Mouse (Mus musculus): ENCODE measurements around the gene Cldn6. TPM values are rescaled to one million over a fixed set of nuclear protein-coding genes. Genes with fewer than 3 reads are reported as not detected.
A peak's percentile ranks its signal among the peaks of the same experiment; 100 is the strongest.

Cldn6 gene
- total RNA-seq (2012; rRNA removed): not detected in 2 replicates
- polyA plus RNA-seq (2012; ENCODE audit: insufficient read depth in 1 of 2, insufficient read length in 2 of 2, low read depth in 1 of 2, low replicate concordance in 2 of 2, missing spikeins in 1 of 2): not detected

DNA sequence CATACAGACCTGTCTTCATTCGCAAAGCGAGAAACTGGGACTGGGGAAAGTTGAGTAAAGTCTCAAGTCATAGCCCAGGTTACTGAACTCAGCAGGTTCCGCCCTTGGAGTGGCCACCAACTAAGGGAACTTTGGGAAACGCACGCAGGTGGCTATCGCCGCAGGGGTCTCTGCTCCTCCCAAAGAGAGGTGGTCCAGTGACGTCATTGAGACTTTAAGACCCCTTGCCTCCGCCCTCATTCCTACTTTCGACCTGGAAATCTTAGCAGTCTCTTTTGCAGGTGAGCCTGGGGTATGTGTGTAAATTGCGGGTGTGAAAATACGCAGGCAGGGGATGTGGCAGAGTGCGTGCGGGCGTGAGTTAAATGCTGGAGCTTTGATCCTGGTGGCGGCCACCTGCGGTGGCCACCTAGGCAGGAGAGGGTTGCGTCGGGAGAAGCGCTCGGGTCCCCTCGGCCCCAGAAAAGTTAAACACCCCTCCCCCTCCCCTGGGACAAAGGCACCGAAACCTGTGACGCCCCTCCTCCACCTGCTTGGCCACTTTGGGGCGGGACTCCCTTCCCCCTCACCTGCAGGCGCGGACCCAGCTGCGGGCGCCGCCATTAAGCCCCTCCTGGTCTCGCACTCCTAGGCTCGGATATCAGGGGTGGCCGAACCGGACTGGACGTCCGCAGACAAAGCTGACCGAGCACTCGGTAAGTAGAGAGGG, at the start of gene Cldn6:
Cldn6 (plus strand) TSS at position 123 of the 709 bp plus-strand sequence.
- Histone ChIP-seq H3K4me1 (ENCODE audit: control insufficient read depth in 1 of 2, insufficient read depth in 2 of 2, low read length in 2 of 2) (peaks cover 0 to 30% of the 10 kb centered on the region in 2 experiments; a peak in 3 of 4 replicates), H3K27ac (ENCODE audit: control insufficient read depth, low read depth, low read length) (no peak within 1 kb of the TSS), H3K27me3 (ENCODE audit: control insufficient read depth in 1 of 2, insufficient read depth in 2 of 2, low read length in 2 of 2) (no peaks in the 10 kb centered on the region), H3K9ac (ENCODE audit: control insufficient read depth, low read depth, low read length, poor library complexity, severe bottlenecking) (peak within 1 kb of the TSS; percentile 41), H3K79me2 (ENCODE audit: control insufficient read depth, insufficient read depth, low read length, poor library complexity) (peaks cover 9% of the 10 kb centered on the region), H3K4me3 (ENCODE audit: control insufficient read depth in 1 of 2, insufficient read depth in 1 of 2, low read depth in 2 of 2, low read length in 2 of 2) (peak within 1 kb of the TSS; percentile 33 to 50; a peak in 2 of 4 replicates), H3K36me3 (ENCODE audit: control insufficient read depth in 1 of 2, insufficient read depth in 2 of 2, low read length in 2 of 2) (peaks cover 0 to 19% of the 10 kb centered on the region in 2 experiments; a peak in 2 of 4 replicates), H3K9me3 (replicated peaks; ENCODE audit: insufficient read depth, low read length) (no peaks in the 10 kb centered on the region)
- no peak for TF ChIP-seq ZC3H11A (IDR thresholded peaks at IDR 0.05; ENCODE audit: low read depth, low read length)
- TF ChIP-seq EP300 (IDR thresholded peaks at IDR 0.05; ENCODE audit: low read depth in 1 of 2, low read length in 2 of 2): no peak
- no peak for TF ChIP-seq USF2 (IDR thresholded peaks at IDR 0.05; ENCODE audit: borderline replicate concordance in 1 of 2, insufficient read depth in 1 of 2, low read depth in 1 of 2, low read length in 2 of 2)
- no peak for TF ChIP-seq ETS1 (IDR thresholded peaks at IDR 0.05; ENCODE audit: low read depth, low read length)
- no peak for TF ChIP-seq MAFK (IDR thresholded peaks at IDR 0.05; ENCODE audit: borderline replicate concordance, low read depth, low read length)
- TF ChIP-seq ZKSCAN1 (IDR thresholded peaks at IDR 0.05; ENCODE audit: low read depth, low read length): no peak
- no peak for TF ChIP-seq GATA1 (IDR thresholded peaks at IDR 0.05; ENCODE audit: low read depth, low read length)
- TF ChIP-seq E2F4 (IDR thresholded peaks at IDR 0.05; ENCODE audit: borderline replicate concordance, low read depth, low read length): no peak
- TF ChIP-seq POLR2AphosphoS5 (IDR thresholded peaks at IDR 0.05; ENCODE audit: borderline replicate concordance, low read depth, low read length): no peak
- no peak for TF ChIP-seq TAL1 (IDR thresholded peaks at IDR 0.05; ENCODE audit: low read length)
- TF ChIP-seq RAD21 (IDR thresholded peaks at IDR 0.05; ENCODE audit: low read depth, low read length): no peak
- TF ChIP-seq RCOR1 (IDR thresholded peaks at IDR 0.05; ENCODE audit: low read depth, low read length): no peak
- TF ChIP-seq USF1 (IDR thresholded peaks at IDR 0.05; ENCODE audit: low read depth, low read length): no peak
- no peak for DNase-seq (ENCODE audit: low read depth, low spot score)

DNA sequence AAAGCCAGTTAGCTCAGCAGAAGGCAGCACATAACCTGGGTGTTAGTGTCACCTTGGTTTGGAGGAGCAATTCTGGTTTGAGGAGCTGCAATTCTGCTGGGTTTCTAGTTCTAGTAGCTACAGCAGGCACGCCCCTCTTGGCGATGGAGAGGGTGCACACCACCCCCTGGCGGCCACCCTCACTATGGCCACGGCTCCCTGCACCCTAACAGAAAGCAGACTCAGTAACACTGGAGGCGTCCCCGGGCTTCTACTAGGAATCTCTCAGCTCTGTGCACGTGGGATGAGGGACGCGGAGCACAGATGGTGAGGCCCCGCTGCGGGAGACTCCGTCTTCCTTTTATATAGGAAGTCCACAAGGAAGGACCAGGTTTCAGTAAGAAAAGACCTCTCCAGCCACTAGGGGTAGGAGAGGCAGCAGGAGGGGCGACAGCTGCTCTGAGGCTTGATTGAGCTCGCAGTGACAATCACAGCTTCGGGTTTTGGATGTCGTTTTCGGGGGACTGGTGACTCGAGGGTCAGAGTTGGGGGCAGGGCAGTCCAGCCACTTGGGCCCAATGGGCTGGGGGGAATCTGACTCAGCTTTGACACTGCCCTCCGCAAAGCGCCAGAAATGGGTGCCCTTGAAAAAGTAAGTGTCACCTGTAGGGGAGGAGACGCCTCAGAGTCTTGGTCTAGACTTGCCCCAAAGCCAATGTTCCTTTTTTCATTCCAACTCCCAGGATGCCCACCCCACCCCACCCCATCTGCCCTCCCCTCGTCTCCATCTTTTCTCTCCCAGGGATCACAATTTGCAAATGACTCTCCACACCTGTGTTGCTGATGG, 48.6 kb upstream of the Cldn6 start:
- peak; percentile 69 for DNase-seq (ENCODE audit: low read depth, low spot score)
- H3K4me1 ChIP-seq (ENCODE audit: control insufficient read depth in 1 of 2, insufficient read depth in 2 of 2, low read length in 2 of 2): no peaks in the 10 kb centered on the region
- TF ChIP-seq ZC3H11A (IDR thresholded peaks at IDR 0.05; ENCODE audit: low read depth, low read length) (peak; percentile 53), CTCF (IDR thresholded peaks at IDR 0.05 in 2 of 3, conservative IDR thresholded peaks at IDR 0.05 in 1 of 3; ENCODE audit: control insufficient read depth in 1 of 3, insufficient read depth in 1 of 3, low read depth in 2 of 3, low read length in 3 of 3, poor library complexity in 1 of 3, severe bottlenecking in 1 of 3) (peak; percentile 62 to 91 (median 75)), CHD1 (IDR thresholded peaks at IDR 0.05; ENCODE audit: low read depth, low read length) (no peak), RAD21 (IDR thresholded peaks at IDR 0.05; ENCODE audit: low read depth, low read length) (peak; percentile 66), ETS1 (IDR thresholded peaks at IDR 0.05; ENCODE audit: low read depth, low read length) (no peak), SMC3 (IDR thresholded peaks at IDR 0.05; ENCODE audit: low read depth, low read length) (peak; percentile 61)
- no peak overlapping the region for H3K4me3 ChIP-seq (ENCODE audit: control insufficient read depth in 1 of 2, insufficient read depth in 1 of 2, low read depth in 2 of 2, low read length in 2 of 2)
- no peaks in the 10 kb centered on the region for H3K9me3 ChIP-seq (replicated peaks; ENCODE audit: insufficient read depth, low read length)
- peaks cover 0 to 7% of the 10 kb centered on the region in 2 experiments; a peak in 2 of 4 replicates for H3K27me3 ChIP-seq (ENCODE audit: control insufficient read depth in 1 of 2, insufficient read depth in 2 of 2, low read length in 2 of 2)
- H3K36me3 ChIP-seq (ENCODE audit: control insufficient read depth in 1 of 2, insufficient read depth in 2 of 2, low read length in 2 of 2): no peaks in the 10 kb centered on the region
- H3K27ac ChIP-seq (ENCODE audit: control insufficient read depth, low read depth, low read length): no peak overlapping the region
- H3K9ac ChIP-seq (ENCODE audit: control insufficient read depth, low read depth, low read length, poor library complexity, severe bottlenecking): no peak overlapping the region
- no peaks in the 10 kb centered on the region for H3K79me2 ChIP-seq (ENCODE audit: control insufficient read depth, insufficient read depth, low read length, poor library complexity)
